Mouse (Mus musculus): Measurements from ENCODE around the gene Stat5b. TPM values are rescaled to one million over a fixed set of nuclear protein-coding genes. Genes with fewer than 3 reads are reported as not detected.

The Stat5b gene
- total RNA-seq, 1 experiment from 2014 or later: 123 TPM

DNA sequence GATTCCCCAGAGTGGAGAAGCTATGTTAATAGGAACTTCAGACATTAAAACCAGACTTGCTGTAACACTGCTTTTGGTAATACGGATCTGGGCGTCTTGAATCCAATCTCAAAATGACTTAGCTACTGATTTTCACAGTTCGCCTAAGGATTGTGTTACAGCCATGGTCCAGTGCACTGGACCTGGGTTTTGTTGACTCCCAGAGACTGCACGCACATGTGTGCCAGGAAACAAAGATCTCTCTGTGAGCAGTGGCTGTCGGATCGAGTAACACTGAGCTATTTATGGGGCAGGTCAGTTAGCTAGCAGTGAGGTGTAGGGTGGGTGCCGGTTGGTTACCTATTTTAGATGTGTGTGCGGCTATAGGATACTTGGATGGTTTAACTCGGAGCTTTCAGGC, 40.0 kb downstream of the Stat5b start:
- no peak for DNase-seq

DNA sequence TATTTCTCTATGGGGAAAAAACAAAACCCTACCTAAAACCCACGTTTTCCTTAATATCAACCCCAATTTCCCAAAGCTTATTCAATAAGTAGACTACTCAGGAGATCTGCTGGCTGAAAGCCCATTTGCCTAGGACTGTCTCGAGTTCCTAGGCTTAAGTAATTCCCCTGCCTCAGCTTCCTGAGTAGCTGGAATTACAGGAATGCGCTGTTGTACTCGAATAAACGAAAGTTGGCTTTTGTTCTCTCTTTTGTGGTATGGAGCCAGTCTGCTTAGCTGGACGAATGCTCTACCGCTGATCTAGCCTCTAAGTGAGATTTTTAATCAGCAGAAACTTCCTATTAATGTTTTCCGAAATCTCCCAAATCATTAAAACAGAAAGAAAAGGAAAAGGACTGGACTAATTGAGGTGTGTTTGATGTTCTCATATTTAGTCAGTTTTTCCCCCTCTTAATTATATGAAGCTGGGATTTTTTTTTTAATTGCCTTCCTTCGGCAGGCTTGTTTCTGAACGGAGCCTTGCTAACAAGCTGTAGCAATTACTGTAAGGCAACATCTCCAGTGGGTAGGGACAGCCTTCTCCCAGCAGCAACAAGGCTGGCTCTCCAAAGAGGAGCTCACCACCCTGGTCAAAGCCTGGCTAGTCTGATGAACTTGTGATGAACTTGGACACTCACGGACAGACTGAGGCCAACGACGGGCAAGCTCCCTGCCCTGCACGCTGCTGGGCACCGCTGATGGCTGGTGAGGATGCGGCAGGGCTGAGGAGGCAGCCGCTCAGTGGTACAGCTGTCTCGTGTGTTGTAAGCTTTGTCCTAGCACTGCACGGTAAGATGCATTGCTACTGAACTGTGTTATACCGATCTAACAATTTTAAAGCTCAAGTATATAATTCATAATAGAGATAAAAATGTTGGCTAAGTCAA, 43.9 kb downstream of the Stat5b start:
- no peak for DNase-seq

DNA sequence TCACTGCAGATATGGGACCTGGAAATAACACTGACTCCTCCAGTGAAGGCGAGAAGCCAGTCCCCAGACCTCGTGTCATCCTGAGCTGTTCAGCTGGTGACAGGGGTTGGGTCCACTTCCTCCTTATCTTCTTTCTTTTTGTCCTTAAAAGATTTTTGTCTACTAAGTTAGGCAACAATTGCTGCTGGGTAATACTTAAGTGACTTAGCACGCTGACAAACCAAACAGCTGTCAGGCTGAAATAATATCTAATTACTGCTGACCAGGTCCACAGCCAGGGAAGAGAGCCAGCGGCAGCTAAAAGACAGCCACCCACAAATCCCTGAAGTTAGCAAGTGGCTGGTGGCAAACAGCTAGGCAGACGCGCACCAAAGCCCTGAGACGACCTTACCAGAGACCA, 45.0 kb downstream of the Stat5b start:
- no peak for DNase-seq

DNA sequence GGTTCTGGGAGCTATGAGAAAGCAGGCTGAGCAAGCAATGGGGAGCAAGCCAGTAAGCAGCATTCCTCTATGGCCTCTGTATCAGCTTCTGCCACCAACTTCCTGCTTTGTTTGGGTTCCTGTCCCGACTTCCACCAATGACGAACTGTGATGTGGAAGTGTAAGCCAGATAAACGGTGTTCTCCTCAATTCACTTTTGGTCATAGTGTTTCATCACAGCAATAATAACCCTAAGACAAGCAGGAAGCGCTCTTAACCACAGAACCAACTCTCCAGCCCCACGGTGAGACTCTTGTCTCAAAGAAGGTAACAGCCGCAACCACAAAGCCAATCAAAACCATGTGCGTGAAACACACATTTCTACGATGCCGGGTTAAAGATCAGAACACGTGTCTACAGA, 46.1 kb downstream of the Stat5b start:
- no peak for DNase-seq

DNA sequence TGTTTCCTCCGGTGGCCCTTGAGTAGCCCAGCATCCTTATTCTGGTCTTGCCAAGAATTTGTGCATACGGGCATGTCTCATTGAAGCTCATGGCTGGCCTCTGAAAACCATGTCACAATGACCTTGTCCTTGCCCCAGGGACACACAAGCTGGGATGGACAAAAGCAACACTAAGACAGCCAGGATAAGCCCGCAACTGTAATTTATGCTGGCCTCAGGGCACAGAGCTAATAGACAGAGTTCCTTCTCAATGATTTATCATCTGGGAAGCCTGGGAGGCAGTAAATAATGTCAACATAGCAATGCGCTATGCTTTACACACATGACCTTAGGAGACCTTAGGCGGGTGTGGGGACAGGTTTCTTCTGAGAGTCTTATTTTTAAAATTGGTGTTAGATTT, 51.1 kb downstream of the Stat5b start:
- no peak for DNase-seq

DNA sequence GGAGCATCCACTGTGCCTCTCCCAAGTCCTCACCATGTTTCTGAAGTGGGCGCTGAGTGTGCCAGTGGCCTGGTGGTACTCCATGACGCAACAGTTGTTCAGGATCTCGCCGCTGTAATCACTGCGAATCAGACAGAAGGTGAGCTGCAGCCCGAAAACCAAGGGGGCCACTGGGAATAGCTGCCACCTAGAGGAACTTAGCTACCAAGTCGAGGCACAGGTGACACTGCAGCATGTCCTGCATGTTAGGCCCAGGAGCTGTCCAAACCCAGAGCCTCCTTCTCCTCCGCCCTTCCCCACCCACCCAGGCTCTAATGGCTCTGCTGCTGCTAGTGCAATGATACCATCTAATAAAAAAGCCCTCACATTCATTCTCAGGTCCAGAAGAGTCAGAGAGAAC, 53.9 kb downstream of the Stat5b start:
- no peak for DNase-seq

DNA sequence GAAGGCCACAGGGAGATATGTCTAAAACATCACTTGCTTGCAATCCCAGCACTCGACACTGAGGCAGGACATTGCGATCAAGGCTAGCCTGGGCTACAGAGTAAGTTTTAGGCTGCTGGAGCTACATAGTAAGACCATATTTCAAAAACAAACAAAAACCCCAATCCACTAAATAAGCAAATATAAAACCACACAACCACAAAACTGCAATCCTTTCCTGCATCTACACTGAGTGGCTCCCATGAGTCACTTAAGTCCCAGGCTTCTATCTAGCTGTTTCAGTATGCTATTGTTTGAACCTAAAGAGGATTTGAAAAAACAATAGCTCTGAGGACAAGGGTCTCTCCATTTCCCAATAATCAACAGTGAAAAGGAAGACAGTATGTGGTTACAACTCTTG, 55.1 kb downstream of the Stat5b start:
- no peak for DNase-seq

DNA sequence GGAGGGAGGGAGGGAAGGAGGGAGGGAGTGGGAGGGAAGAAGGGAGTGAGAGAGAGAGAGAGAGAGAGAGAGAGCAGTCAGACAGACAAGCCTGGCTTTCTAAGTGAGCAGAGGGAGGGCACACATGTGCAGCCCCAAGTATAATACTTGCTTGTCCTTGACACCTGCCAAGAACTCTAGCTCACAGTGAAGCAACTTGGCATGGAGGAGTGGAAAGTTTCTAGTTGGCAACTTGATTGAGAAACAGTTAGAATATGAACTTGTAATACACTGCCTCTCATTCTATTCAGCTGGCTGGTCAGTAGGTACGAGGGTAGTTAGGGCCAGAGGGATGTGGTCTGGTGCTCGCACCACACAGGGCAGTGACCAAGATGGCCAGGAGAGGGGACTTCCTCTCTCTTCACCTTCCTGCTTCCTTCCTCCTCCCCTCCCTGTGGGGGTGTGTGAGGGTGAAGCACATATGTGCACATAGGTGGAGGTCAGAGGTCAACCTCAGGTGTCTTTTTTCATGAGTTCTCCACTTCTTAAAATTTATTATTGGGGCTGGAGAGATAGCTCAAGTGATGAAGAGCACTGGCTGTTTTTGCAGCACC, 59.0 kb downstream of the Stat5b start:
- DNase-seq: no peak

DNA sequence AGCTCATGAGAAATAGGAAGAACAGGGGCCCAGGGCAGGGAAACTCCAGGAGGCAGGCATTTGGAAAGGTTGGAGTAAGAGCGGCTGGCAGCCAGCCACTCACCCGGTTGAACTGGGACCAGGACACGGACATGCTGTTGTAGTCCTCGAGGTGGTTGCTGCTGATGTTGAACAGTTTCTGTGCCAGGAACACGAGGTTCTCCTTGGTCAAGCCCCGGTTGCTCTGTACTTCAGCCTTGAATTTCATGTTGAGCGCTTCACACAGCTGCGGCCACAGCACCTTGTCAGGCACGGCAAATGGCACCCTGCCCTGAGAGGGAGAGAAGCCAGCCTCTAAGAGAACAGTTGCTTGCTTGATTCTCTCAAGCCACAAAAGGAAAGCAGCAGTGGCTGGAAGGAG, 59.9 kb downstream of the Stat5b start:
- DNase-seq: peak; percentile 61

DNA sequence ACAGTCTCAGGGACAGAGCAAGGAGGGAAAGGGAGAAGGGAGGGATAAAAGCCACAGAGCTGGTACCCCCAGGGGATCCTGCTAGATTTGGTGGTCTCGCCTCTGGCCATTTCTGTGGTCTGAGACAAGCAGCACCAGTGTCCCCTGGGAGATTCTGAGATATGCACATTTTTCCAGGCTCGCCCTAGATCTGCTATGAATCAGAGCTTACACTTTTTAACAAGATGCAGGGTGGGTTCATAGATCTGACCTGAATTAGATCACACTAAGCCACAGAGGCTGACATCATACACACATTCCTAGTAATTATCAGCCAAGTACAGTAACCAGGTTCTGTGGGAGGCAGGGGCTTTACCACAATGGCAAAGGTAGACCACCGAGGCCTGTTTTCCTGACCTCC, 60.8 kb downstream of the Stat5b start:
- no peak for DNase-seq

DNA sequence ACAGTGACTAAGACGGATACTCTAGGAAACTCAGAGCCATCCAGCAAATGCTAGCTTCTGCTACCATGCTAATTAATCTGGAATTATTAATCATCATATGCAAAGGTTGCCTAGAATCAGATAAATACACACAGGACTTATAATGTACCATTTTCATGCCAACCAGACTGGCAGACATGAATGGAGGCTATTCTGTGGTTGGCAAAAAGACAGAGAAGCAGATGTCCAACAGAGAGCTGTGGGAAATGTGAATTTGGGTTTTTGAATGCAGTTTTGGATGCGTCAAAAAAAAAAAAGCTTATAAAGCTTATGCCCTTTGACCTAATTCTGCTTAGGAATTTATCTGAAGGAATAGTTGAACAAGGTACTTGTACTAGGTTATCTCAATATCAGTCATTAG, 64.8 kb downstream of the Stat5b start:
- DNase-seq: no peak

DNA sequence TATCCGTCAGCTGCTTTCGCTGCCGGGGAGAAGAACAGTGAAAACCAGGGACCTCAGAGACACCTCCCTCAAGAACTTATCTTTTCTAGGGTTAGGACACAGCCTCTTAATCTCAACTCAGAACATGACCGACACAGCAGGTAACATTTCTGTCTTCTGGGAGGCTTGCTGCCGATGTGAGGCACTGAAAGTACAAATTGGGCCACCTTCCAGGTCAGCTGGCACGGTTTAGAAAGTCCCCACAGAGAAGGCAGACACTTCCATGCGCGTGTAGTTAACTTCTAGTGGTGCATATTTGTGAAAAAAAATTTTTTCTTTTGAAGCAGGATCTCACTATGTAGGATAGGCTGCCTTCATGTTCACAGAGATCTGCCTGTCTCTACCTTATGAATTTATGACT, 66.2 kb downstream of the Stat5b start:
- DNase-seq: no peak

DNA sequence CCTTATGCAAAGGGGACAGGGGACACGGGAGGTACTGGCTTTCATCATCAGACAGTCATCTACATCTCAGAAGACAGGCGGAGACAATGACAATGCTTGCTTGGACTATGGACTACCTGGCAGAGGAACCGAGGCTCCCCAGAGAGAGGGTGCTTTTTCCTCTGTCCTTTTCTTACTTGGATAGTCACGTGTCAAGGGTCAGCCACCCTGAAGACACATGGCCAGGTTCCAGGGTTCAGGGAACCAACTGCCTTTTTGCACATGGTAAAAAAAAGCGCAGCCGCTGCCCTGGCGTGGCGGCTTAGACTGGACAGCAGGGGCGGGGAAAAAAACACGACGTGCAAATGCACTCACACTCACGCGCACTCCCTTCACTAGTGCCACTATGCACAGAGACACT, 68.0 kb downstream of the Stat5b start:
- DNase-seq: no peak

DNA sequence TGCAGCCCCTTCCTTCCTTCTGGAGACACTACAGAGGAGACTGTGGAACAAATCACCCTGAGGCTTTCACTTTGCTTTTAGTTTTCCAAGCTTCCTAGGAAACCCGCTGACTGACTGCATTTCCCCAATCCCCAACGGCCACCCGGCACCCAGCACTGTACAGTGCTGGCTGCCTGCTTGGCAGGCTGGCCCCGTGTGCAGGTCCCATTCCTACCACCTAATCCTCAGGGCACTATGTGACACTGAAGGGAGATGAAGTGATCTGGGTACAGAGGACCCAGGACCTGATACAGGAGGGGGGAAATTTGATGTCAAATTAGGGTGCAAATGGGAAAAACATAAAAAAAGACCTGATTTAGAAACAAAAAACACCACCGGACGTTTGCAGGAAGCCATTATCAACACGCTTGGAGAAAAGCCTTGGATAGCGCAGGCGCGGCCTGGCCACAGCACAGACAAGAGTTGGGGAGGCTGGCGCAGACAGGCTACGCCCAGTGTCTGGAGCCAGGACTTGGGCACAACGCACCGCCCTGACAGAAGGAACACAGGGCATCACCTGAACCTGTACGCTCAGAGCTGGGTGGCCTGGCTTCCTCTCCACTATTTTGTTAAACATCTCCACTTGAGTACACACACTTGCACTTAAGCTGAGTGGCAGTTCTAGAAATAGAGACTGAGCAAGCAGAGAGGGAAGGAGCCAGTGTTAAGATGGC, 68.6 kb downstream of the Stat5b start:
- no peak for DNase-seq

DNA sequence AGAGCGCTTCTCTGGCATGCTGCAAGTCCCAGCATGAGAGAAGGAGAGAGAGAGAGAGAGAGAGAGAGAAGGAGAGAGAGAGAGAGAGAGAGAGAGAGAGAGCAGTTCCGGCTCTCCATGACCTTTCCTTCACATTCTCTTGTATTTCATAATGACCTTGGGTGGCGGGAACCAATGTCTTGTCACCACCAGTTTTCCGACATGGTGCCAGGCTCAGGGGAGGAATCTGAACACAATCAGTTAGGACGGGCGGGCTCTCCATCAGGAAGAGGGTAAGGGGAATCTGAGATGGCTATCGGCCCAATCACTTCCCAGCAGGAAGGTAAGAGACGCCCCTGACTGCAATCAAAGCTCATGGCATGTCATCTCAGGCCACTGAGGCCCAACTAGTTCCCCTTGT, 70.3 kb downstream of the Stat5b start:
- no peak for DNase-seq

DNA sequence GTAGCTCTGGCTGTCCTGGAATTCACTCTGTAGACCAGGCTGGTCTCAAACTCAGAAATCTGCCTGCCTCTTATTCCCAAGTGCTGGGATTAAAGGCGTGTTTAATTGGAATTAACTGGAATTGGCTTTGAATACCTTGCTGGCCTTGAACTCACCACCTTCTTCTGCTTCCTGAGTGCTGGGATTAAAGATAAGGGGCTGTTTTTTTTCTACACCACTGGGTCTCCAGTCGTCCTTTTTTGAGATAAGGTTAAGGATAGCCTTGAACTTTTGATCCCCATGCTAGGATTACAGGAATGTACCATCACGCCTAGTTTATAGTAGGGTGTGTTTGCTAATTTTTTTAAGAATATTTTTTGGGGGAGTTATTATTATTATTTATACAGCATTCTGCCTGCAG, 72.5 kb downstream of the Stat5b start:
- DNase-seq: no peak

DNA sequence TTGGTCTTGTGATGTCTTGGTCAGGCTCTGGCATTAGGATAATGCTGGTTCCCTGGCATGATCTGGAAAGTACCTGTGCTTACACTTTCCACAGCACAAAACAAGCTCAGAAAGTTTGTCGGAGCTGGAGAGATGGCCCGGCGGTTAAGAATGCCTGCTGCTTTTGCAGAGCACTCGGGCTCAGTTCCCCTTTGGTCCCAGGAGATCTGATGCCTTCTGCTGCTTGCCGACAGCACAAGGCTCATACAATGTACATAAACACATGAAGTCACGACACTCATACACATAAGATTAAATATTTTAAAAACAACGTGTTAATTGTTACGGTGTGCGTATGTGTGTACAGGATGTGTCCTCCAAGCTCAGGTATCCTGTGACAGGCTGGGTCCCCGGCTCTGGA, 74.6 kb downstream of the Stat5b start:
- no peak for DNase-seq

DNA sequence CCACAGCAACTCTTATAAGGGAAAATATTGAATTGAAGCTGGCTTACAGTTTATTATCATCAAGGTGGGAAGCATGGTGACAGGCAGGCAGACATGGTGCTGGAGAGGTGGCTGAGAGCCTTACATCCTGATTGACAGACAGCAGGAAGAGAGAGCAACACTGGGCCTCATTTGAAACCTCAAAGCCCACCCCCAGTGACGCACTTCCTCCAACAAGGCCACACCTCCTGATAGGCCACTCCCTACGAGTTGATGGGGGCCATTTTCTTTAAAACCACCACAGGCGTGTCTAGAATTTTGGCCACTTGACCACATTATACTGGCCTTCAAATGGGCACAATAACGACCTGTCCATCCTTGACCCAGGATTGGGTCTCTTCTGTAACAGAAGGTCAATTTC, 76.3 kb downstream of the Stat5b start:
- DNase-seq: no peak

DNA sequence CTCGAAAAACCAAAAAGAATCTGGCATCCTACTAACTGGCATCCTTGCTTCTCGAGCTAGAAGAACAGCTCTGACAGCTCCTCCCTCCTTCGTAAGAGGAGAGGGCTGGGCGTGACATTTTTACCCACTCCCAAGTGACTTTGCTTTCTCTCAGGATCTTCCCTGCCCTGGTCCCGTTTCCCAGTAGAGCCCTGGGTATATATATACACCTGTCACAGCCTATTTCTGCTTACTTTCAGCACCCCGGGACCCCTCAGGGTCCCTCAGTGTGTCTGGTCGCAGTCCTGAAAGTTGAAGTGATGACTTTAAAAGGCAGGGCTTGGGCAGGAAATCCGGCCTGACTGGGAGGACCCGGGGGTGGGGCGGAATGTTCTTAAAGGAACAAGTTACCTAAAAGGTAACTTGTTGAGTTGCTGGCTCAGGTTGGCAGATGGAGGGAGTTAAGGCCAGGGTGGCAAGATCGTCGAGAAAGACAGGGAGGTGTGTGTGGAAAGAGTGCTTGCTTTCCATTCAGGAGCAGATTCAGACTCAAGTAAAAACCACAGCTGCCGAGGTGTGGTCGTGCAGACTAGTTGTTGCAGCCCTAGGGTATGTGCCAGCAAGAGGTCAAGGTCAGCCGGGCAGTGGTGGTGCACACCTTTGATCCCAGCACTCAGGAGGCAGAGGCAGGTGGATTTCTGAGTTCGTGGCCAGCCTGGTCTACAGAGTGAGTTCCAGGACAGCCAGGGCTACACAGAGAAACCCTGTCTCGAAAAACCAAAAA, 79.7 kb downstream of the Stat5b start, which contains the start of gene Ghdc:
Gene Ghdc (minus strand): TSS at position 312 of the 763 bp plus-strand sequence.
- DNase-seq: peak; percentile 88

DNA sequence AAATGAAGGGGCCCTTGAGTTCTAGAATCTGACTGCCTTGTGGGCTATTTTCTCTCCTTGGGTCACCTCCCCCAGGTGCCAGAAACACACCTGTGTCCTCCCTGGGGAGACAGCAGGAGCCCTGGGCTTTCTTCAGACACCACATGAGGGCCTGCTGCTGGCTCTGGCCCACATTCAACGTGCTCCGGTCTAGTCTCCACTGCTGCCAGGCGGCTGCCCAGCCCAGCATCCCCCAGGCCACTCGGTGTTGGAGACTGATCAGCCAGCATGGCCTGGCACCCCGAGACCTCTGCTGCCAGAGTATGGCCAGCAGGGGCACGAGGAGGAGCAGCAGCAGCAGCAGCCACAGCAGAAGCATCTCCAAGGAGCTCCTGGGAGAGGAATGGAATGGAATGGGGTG, 80.5 kb downstream of the Stat5b start:
- no peak for DNase-seq

DNA sequence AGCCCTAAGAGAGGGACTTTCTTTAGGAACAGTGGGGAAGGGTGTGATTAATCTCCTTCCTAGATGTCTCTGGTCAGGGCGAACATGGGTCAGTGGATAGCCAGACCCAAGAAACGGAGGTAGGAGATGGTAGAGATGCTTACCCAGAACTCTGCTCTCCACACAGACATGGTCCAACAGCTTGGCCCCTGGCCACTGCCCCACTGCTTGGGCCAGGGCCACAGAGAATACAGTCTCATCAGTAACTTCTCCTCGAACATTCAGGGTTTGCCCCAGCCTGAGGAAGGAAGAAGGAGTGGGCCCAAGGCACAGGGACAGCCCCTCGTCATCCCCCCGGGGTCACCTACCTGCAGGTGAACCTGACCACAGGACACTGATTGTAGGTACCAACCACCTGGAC, 82.7 kb downstream of the Stat5b start:
- no peak for DNase-seq

DNA sequence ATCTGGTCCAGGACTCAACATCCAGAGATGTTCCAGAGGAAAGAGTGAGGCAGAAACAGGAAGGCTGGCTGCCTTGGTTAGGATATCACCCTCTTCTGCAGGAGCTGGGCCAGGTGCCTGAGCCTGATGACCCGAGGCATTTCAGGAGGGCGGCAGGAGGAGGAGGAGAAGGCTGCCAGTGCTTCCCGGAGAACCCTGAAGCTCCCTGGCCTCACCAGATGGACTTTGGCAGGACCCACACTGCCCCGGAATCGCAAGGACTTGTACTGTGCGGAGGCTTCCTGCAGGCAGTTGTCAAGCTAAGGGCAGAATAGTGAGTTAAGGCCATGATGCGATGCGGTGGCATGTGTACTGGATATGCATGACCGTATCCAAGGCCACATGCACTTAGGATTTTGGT, 83.8 kb downstream of the Stat5b start:
- DNase-seq: no peak

DNA sequence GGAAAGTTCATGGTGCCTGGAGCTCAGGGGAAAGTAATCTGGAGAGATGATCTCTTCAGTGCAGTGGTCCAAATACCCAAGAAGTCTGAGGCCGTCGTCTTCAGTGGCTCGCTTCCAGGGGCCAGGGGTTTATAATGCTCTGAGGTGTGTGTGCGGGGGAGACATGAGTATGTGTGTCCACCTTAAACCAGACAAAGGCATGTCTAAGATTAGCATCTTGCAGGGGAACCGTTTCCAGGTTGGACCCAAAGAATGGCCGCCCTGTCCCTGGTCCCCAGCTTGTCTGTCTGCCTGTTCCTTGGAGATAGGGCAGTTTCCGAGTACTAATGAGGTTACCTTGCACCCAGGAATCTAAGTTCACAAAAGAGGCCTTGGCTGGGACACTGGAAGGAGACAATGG, 87.7 kb downstream of the Stat5b start, which contains the start of gene Hcrt:
Gene Hcrt (minus strand): TSS at position 101 of the 400 bp plus-strand sequence.
- no peak for DNase-seq

Data from adrenal gland, postnatal 25 days (tissue).